Mouse (Mus musculus) spleen, postnatal 14 days (tissue): ENCODE data around the gene Polr2e.

Source experiments
- DNase-seq, 2 experiments: peaks; one replicate each; pipeline ENCODE4 v3.0.0; 2021 to 2022; ENCODE audit warnings: low spot score in 2 of 2

Gene Polr2e

GRCm38 (mm10) chr10:80017361-80017760 is 22.2 kb downstream of the Polr2e start:
- DNase-seq, result peak; percentile 71 to 83

- no peak for DNase-seq
These were observed 22.7 kb downstream of the Polr2e start for GRCm38 (mm10) chr10:80016931-80017330.

- DNase-seq, result peak; percentile 59 to 70
These were observed 23.1 kb downstream of the Polr2e start, which contains the start of gene Arhgap45 for GRCm38 (mm10) chr10:80016511-80016910. Gene Arhgap45 (plus strand): TSS chr10:80016653.

GRCm38 (mm10) chr10:80015583-80015982 is 24.0 kb downstream of the Polr2e start:
- no peak for DNase-seq

- no peak for DNase-seq
These were observed 24.9 kb downstream of the Polr2e start for GRCm38 (mm10) chr10:80014484-80015290.

- no peak for DNase-seq
These were observed 26.0 kb downstream of the Polr2e start for GRCm38 (mm10) chr10:80013609-80014008.

GRCm38 (mm10) chr10:80011740-80012139 is 27.9 kb downstream of the Polr2e start:
- no peak for DNase-seq

GRCm38 (mm10) chr10:80004233-80004705 is 35.3 kb downstream of the Polr2e start:
- no peak for DNase-seq

- DNase-seq, result no peak
These were observed 36.0 kb downstream of the Polr2e start for GRCm38 (mm10) chr10:80003374-80004232.

GRCm38 (mm10) chr10:80002829-80003228 is 36.8 kb downstream of the Polr2e start:
- no peak for DNase-seq

GRCm38 (mm10) chr10:80001945-80002344 is 37.6 kb downstream of the Polr2e start:
- no peak for DNase-seq

GRCm38 (mm10) chr10:79997819-79998218 is 41.8 kb downstream of the Polr2e start:
- no peak for DNase-seq

GRCm38 (mm10) chr10:79997034-79997760 is 42.4 kb downstream of the Polr2e start:
- peak; percentile 65 to 67 for DNase-seq

GRCm38 (mm10) chr10:79996272-79997033 is 43.1 kb downstream of the Polr2e start, which contains the start of gene Abca7:
Gene Abca7 (plus strand): TSS chr10:79996494.
- peak; percentile 96 to 99 for DNase-seq

GRCm38 (mm10) chr10:79995636-79996035 is 44.0 kb downstream of the Polr2e start:
- DNase-seq, result no peak

GRCm38 (mm10) chr10:79994397-79995115 is 45.0 kb downstream of the Polr2e start:
- no peak for DNase-seq

- no peak for DNase-seq
These were observed 48.0 kb downstream of the Polr2e start for GRCm38 (mm10) chr10:79991548-79991947.

GRCm38 (mm10) chr10:79991099-79991498 is 48.5 kb downstream of the Polr2e start:
- no peak for DNase-seq

GRCm38 (mm10) chr10:79989870-79990269 is 49.7 kb downstream of the Polr2e start:
- DNase-seq, result no peak

- no peak for DNase-seq
These were observed 50.3 kb downstream of the Polr2e start for GRCm38 (mm10) chr10:79989272-79989786.
